Mouse (Mus musculus): ENCODE results near the gene Vapb.

Vapb gene

GRCm38 (mm10) chr2:173734426-173734825, 2.9 kb upstream of the Vapb start:
- CTCF ChIA-PET, result interaction anchor here (0.8 kb wide), 1 partner anchor 717 kb away, joined by 5 read pairs; no protein-coding TSS in a partner anchor

- CTCF ChIA-PET, result no interaction called here
These were observed 921 bp downstream of the Vapb start for GRCm38 (mm10) chr2:173738232-173738631.

- CTCF ChIA-PET, result no interaction called here
These were observed 1.8 kb downstream of the Vapb start for GRCm38 (mm10) chr2:173739107-173739506.

GRCm38 (mm10) chr2:173742090-173742489, 4.8 kb downstream of the Vapb start:
- CTCF ChIA-PET, result no interaction called here

GRCm38 (mm10) chr2:173742744-173743143, 5.4 kb downstream of the Vapb start:
- CTCF ChIA-PET, result no interaction called here

- CTCF ChIA-PET, result no interaction called here
These were observed 6.9 kb downstream of the Vapb start for GRCm38 (mm10) chr2:173744070-173744815.

GRCm38 (mm10) chr2:173748961-173749659, 11.8 kb downstream of the Vapb start:
- CTCF ChIA-PET, result no interaction called here

- CTCF ChIA-PET, result interaction anchor here (0.7 kb wide), 1 partner anchor 338 kb away, joined by 3 read pairs; no protein-coding TSS in a partner anchor
These were observed 18.3 kb downstream of the Vapb start for GRCm38 (mm10) chr2:173755433-173756144.

- CTCF ChIA-PET, result no interaction called here
These were observed 20.4 kb downstream of the Vapb start for GRCm38 (mm10) chr2:173757624-173758155.

- CTCF ChIA-PET, result no interaction called here
These were observed 23.3 kb downstream of the Vapb start for GRCm38 (mm10) chr2:173760607-173761006.

GRCm38 (mm10) chr2:173764629-173765028, 27.3 kb downstream of the Vapb start:
- CTCF ChIA-PET, result no interaction called here

- CTCF ChIA-PET, result no interaction called here
These were observed 30.8 kb downstream of the Vapb start for GRCm38 (mm10) chr2:173767959-173768595.

- CTCF ChIA-PET, result interaction anchor here (0.7 kb wide), 2 partner anchors 99 to 182 kb away, joined by 3 to 5 read pairs; no protein-coding TSS in a partner anchor
These were observed 31.9 kb downstream of the Vapb start for GRCm38 (mm10) chr2:173769183-173769582.

GRCm38 (mm10) chr2:173770620-173771019, 33.3 kb downstream of the Vapb start:
- CTCF ChIA-PET, result no interaction called here

GRCm38 (mm10) chr2:173771706-173772105, 34.4 kb downstream of the Vapb start:
- CTCF ChIA-PET, result interaction anchor here (0.6 kb wide), 1 partner anchor 45 kb away, joined by 3 read pairs; no protein-coding TSS in a partner anchor

GRCm38 (mm10) chr2:173775556-173775955, 38.2 kb downstream of the Vapb start:
- CTCF ChIA-PET, result no interaction called here

- CTCF ChIA-PET, result no interaction called here
These were observed 38.8 kb downstream of the Vapb start for GRCm38 (mm10) chr2:173776108-173776507.

GRCm38 (mm10) chr2:173780931-173781330, 43.6 kb downstream of the Vapb start:
- CTCF ChIA-PET, result no interaction called here

- CTCF ChIA-PET, result no interaction called here
These were observed 47.1 kb downstream of the Vapb start for GRCm38 (mm10) chr2:173784366-173784765.

- CTCF ChIA-PET, result no interaction called here
These were observed 47.6 kb downstream of the Vapb start for GRCm38 (mm10) chr2:173784884-173785283.

- CTCF ChIA-PET, result no interaction called here
These were observed 52.9 kb downstream of the Vapb start for GRCm38 (mm10) chr2:173789945-173790804.

Data from spleen, embryonic (tissue).